Mouse (Mus musculus) embryonic facial prominence, embryonic 14.5 days (tissue): Measurements from ENCODE around the gene Nme7. TPM values are rescaled to one million over a fixed set of nuclear protein-coding genes. Genes with fewer than 3 reads are reported as not detected.

Experiments
- ATAC-seq: fragments of 200-750 bp; cut with Nextera tagmentation; 2 replicates; pipeline ENCODE4 v1.8.0; 2017; ENCODE audit warnings: low read depth, moderate number of reproducible peaks, moderate TSS enrichment
- DNase-seq: peaks from one replicate; pipeline ENCODE4 v3.0.0-alpha.2; 2015; ENCODE audit warnings: low spot score
- H3K27ac ChIP-seq: fragments of 300-500 bp; sonication (generic); replicated peaks from 2 replicates; pipeline ENCODE4 v1.5.1; 2014; ENCODE audit warnings: low read depth, mild to moderate bottlenecking, low read length, moderate library complexity
- H3K27me3 ChIP-seq: fragments of 300-500 bp; sonication (generic); replicated peaks from 2 replicates; pipeline ENCODE4 v1.6.1; 2014; ENCODE audit warnings: low read length; ENCODE audit not compliant: control insufficient read depth, insufficient read depth
- H3K36me3 ChIP-seq: fragments of 300-500 bp; sonication (generic); 2 replicates; pipeline ENCODE4 v1.6.1; 2014; ENCODE audit warnings: low read length, mixed read lengths; ENCODE audit not compliant: control insufficient read depth, insufficient read depth
- H3K4me1 ChIP-seq: fragments of 300-500 bp; sonication (generic); 2 replicates; pipeline ENCODE4 v1.6.1; 2014; ENCODE audit warnings: antibody characterized with exemption, low read length; ENCODE audit not compliant: control insufficient read depth, insufficient read depth
- H3K4me2 ChIP-seq: fragments of 300-500 bp; sonication (generic); 2 replicates; pipeline ENCODE4 v1.6.1; 2014; ENCODE audit warnings: low read depth, mild to moderate bottlenecking, low read length, moderate library complexity, mixed read lengths
- H3K4me3 ChIP-seq: fragments of 300-500 bp; sonication (generic); 2 replicates; pipeline ENCODE4 v1.5.1; 2014; ENCODE audit warnings: low read depth, mild to moderate bottlenecking, low read length
- H3K9ac ChIP-seq: fragments of 300-500 bp; sonication (generic); 2 replicates; pipeline ENCODE4 v1.6.1; 2014; ENCODE audit warnings: low read depth, mild to moderate bottlenecking, low read length, moderate library complexity, mixed read lengths
- H3K9me3 ChIP-seq: fragments of 300-500 bp; sonication (generic); 2 replicates; pipeline ENCODE4 v1.6.1; 2016; ENCODE audit warnings: low read length; ENCODE audit not compliant: control insufficient read depth
- WGBS: fragments of 180-500 bp; shearing (Covaris S2); extraction: QIAGEN DNeasy Blood & Tissue Kit; methylation state at CpG from one replicate; pipeline ENCODE4 v1.1.7; 2014; 5-methylcytosine and 5-hydroxymethylcytosine counted together
- polyA plus RNA-seq: library from polyadenylated mRNA; unstranded; fragments of >200 nt; fragmentation: Nextera tagmentation; extraction: Ambion mirVana; gene quantifications from 2 replicates; pipeline ENCODE4 v1.2.1, GENCODE M21; 2014

Nme7 gene
- polyA plus RNA-seq, 1 experiment from 2014 or later: 27.3 TPM

DNA sequence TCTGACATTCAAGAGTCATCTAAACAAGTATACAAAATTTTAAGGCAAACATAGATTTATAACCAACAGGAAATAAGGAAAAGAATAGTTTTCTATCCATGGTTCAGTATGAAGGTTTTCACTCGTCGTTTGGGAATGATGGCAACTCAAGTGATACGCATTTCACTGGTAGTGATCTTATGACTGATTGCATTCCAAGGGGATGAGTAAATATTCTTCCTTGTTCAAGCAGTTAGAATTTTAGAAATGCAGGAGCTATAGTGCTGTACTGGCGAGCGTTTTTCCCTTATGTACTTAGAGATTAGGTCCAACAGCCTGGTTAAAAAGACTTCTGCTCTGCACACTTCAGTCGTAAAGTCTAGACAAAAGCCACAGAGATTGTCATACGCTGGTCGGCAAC is 115.5 kb downstream of the Nme7 start:
- H3K27me3 ChIP-seq: no peaks in the 10 kb centered on the region
- no peaks in the 10 kb centered on the region for H3K36me3 ChIP-seq
- ATAC-seq: no peak
- no peaks in the 10 kb centered on the region for H3K4me1 ChIP-seq
- DNase-seq: no peak
- H3K4me3 ChIP-seq: no peak overlapping the region
- no peak overlapping the region for H3K9ac ChIP-seq
- H3K27ac ChIP-seq: no peak overlapping the region
- no peaks in the 10 kb centered on the region for H3K9me3 ChIP-seq
- no peak overlapping the region for H3K4me2 ChIP-seq
- WGBS: 86% methylated on average over 8 of the region's 8 CpGs

DNA sequence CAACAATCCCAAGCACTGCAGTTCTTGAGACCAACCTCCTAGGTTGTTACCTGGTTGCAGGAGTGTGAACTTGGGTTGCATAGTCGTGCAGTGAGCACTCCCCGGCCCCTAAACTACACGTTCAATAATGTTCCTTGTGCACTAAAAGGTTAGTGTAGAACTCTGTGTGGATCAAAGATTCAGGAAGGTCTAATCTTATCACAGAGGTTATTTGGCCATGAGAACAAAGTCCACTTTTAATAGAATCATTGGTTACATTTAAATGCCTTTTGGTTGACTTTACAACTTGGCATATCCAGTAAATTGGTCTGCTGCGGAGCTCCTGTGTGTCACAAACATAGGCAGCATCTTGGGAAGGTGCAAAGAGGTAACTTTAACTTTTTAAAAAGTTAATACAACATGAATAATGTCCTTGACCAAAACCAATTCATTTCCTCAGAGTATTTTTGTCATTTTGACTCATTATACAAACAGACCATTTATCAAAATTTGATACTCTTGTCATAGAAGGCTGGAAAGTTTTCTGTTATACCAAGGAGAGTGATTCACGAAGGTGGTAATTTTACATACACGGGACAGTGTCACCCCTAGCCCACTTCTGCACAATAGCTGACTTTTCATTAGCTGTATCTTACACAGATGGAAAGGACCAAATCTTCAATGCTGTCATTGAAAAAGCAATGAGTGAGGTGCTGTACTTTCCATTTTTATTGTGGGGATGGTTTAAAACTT is 116.9 kb downstream of the Nme7 start:
- H3K4me1 ChIP-seq: no peaks in the 10 kb centered on the region
- no peaks in the 10 kb centered on the region for H3K27me3 ChIP-seq
- H3K27ac ChIP-seq: no peak overlapping the region
- 91% methylated on average over 6 of the region's 6 CpGs for WGBS
- no peak overlapping the region for H3K9ac ChIP-seq
- no peak overlapping the region for H3K4me2 ChIP-seq
- no peaks in the 10 kb centered on the region for H3K9me3 ChIP-seq
- no peaks in the 10 kb centered on the region for H3K36me3 ChIP-seq
- ATAC-seq: no peak
- no peak overlapping the region for H3K4me3 ChIP-seq
- no peak for DNase-seq

DNA sequence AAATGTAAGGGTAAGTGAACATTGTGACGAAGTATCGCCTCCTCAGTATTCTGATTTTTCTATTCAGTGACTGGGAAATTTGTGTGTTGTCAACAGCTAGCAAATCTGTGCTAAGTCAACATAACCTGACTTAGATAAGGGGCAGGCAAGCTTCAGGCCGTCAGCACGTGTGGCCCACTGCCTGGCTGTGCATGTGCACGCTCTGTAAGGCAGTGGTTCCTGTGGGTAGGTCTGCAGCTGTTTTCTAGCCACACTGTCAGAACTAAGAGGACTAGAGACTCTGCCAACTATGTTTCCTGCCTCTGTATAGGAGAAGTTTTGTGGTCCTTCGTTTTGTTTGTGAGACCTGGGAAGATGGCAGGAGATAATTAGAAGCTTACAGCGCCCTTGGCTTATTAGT is 122.3 kb downstream of the Nme7 start:
- no peak overlapping the region for H3K4me2 ChIP-seq
- DNase-seq (no peak), ATAC-seq (no peak)
- no peaks in the 10 kb centered on the region for H3K27me3 ChIP-seq
- 78% methylated on average over 7 of the region's 7 CpGs for WGBS
- H3K36me3 ChIP-seq: no peaks in the 10 kb centered on the region
- H3K27ac ChIP-seq: no peak overlapping the region
- no peaks in the 10 kb centered on the region for H3K9me3 ChIP-seq
- H3K4me3 ChIP-seq: no peak overlapping the region
- H3K9ac ChIP-seq: no peak overlapping the region
- H3K4me1 ChIP-seq: no peaks in the 10 kb centered on the region

DNA sequence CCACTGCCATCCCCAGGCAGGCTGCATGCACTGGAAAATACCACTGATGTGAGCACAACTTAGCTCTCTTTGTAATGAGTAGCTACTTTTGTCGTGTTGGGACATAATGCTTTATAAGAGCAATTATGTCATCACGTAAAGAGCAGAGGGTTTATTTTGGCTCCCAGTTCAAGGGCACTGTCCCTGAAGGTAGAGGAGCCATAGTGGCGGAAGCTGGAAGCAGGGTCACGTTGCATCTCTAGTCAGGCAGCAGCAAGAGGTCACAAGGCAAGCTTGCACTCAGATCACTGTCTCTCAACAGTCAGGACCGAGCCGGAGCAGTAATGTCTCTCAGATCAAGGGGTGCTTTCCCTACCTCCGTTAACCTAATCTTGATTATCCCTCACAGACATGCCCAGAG is 123.9 kb downstream of the Nme7 start:
- no peaks in the 10 kb centered on the region for H3K9me3 ChIP-seq
- 68% methylated on average over 7 of the region's 7 CpGs for WGBS
- no peak overlapping the region for H3K9ac ChIP-seq
- H3K36me3 ChIP-seq: no peaks in the 10 kb centered on the region
- H3K27me3 ChIP-seq: no peaks in the 10 kb centered on the region
- H3K4me2 ChIP-seq: no peak overlapping the region
- DNase-seq: no peak
- no peak overlapping the region for H3K27ac ChIP-seq
- no peak overlapping the region for H3K4me3 ChIP-seq
- no peaks in the 10 kb centered on the region for H3K4me1 ChIP-seq
- ATAC-seq: no peak

DNA sequence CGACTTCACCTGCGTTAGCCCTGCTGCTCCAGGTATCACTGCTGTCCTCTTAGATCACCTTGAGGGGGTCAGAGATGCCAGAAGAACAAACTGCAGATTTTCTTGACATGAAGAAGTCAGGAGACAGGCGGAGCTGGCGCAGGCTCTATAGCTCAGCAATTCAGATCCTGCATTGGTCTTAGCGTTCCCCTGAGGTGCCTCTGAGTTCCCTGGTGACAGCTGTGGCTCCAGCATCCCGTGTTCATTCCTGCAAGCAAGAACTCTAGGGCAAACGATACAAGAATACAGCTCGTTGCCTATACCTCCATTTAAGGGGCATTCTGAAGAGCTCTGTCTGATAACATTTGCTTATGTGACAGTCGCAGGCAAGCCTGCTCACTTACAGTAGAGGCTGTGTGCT is 124.7 kb downstream of the Nme7 start:
- WGBS: 84% methylated on average over 9 of the region's 9 CpGs
- ATAC-seq: peak; percentile 57; the same call in 1 of the 2 replicates
- Histone ChIP-seq H3K4me1 (no peaks in the 10 kb centered on the region), H3K9me3 (no peaks in the 10 kb centered on the region), H3K4me2 (no peak overlapping the region), H3K9ac (no peak overlapping the region), H3K4me3 (no peak overlapping the region), H3K27ac (no peak overlapping the region; the same call in 1 of the 2 replicates), H3K36me3 (no peaks in the 10 kb centered on the region), H3K27me3 (no peaks in the 10 kb centered on the region)
- peak; percentile 33 for DNase-seq

DNA sequence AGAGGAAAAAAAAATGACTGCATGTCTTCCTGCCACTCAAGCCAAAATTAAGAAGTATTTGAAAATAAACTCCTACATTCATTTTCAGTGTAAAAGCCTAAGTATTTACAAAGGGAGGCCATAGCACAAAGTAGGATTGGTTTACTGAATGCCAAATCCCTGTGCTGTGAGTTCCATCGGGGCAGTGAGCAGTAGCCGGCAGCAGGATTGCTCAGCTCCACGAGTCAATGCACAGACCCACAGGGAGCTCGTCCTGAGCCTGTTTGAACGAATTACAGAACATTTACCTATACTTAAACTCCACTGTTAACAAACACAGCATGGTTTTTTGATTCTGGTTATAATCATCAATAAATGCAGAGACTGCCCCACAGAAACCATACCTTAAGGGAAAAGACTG is 128.7 kb downstream of the Nme7 start:
- ATAC-seq (no peak), DNase-seq (no peak)
- no peaks in the 10 kb centered on the region for H3K27me3 ChIP-seq
- no peak overlapping the region for H3K4me3 ChIP-seq
- H3K4me2 ChIP-seq: no peak overlapping the region
- peaks cover 10% of the 10 kb centered on the region; the same call in 1 of the 2 replicates for H3K36me3 ChIP-seq
- H3K27ac ChIP-seq: no peak overlapping the region
- no peaks in the 10 kb centered on the region for H3K4me1 ChIP-seq
- no peak overlapping the region for H3K9ac ChIP-seq
- no peaks in the 10 kb centered on the region for H3K9me3 ChIP-seq
- WGBS: 79% methylated on average over 5 of the region's 5 CpGs

DNA sequence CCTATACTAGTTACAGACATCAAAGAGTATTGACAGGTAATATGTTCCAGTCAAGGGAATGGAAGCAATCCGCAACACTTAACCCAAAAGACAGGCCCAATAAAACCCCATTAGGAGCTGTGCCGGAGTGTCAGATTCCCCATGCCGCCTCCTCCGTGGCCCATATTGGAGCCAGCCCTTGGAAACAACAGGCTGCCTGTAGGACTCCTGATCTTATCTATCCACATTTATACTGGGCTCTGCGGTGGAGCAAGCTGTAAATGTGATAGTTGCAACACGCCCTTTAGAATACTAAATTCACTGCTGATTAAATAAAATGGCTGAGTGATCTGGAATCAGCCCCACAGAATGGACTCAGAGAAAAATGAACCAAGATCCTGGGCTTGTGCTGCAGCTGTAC is 130.1 kb downstream of the Nme7 start:
- Histone ChIP-seq H3K4me2 (no peak overlapping the region), H3K36me3 (peaks cover 22% of the 10 kb centered on the region), H3K4me3 (no peak overlapping the region), H3K9me3 (no peaks in the 10 kb centered on the region), H3K27me3 (no peaks in the 10 kb centered on the region), H3K4me1 (no peaks in the 10 kb centered on the region), H3K9ac (no peak overlapping the region), H3K27ac (no peak overlapping the region)
- ATAC-seq (no peak; the same call in 1 of the 2 replicates), DNase-seq (no peak)
- WGBS: 62% methylated on average over 6 of the region's 6 CpGs

DNA sequence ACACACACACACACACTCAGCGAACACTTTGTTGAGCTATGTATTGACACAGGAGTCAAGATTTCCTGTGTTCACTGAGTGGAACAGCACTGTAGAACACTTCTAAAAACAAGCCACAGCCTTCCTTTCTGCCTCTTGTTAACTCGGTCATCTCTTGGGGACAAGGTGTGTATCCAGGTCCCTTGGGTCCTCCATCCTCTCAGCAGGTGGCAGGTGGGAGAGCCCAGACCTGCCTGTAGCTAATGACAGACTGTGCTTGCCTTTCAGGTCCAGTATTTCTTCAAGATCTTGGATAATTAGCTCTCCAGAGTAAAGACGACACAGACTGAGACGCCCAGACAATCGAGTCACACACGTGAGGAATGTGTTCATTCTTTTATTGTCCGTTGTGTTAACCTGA is 132.8 kb downstream of the Nme7 start:
- no peak overlapping the region for H3K9ac ChIP-seq
- no peak overlapping the region for H3K27ac ChIP-seq
- H3K4me2 ChIP-seq: no peak overlapping the region
- no peaks in the 10 kb centered on the region for H3K27me3 ChIP-seq
- no peaks in the 10 kb centered on the region for H3K9me3 ChIP-seq
- H3K4me3 ChIP-seq: no peak overlapping the region
- 88% methylated on average over 7 of the region's 7 CpGs for WGBS
- ATAC-seq (peak; percentile 88), DNase-seq (peak; percentile 45)
- H3K4me1 ChIP-seq: no peaks in the 10 kb centered on the region
- H3K36me3 ChIP-seq: peaks cover 27% of the 10 kb centered on the region

DNA sequence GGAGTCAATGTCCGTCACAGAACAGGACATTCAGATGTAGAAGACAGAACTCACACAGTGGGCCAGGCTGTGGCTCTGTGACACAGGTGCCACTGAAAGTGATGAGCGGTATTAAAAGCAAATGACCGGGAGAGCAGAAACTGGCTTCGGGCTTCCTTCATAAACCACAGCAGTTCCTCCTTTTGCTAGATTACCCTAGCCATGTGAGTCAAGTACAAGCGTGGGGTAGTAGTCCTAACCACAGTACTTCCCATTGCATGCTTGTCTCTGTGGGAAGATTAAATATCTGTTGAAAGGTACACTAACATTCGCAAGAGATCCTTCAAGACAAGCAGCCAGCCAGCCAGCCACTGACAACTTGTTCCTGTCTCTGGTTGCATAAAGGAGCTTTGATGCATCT is 136.3 kb downstream of the Nme7 start:
- DNase-seq (no peak), ATAC-seq (no peak)
- WGBS: 94% methylated on average over 6 of the region's 6 CpGs
- H3K9me3 ChIP-seq: no peaks in the 10 kb centered on the region
- H3K27me3 ChIP-seq: no peaks in the 10 kb centered on the region
- no peaks in the 10 kb centered on the region for H3K4me1 ChIP-seq
- H3K4me3 ChIP-seq: no peak overlapping the region
- H3K27ac ChIP-seq: no peak overlapping the region
- H3K36me3 ChIP-seq: peaks cover 27% of the 10 kb centered on the region
- H3K4me2 ChIP-seq: no peak overlapping the region
- H3K9ac ChIP-seq: no peak overlapping the region
